Mouse (Mus musculus): Measurements from ENCODE around the gene Tubal3. TPM values are rescaled to one million over a fixed set of nuclear protein-coding genes. Genes with fewer than 3 reads are reported as not detected.
"Not testable (repeated sequence)": the region's sequence is repeated elsewhere in the genome, so short reads cannot be mapped to it uniquely, and the experiment has no call there.

Tubal3 gene
- polyA plus RNA-seq, 1 experiment = not detected

DNA sequence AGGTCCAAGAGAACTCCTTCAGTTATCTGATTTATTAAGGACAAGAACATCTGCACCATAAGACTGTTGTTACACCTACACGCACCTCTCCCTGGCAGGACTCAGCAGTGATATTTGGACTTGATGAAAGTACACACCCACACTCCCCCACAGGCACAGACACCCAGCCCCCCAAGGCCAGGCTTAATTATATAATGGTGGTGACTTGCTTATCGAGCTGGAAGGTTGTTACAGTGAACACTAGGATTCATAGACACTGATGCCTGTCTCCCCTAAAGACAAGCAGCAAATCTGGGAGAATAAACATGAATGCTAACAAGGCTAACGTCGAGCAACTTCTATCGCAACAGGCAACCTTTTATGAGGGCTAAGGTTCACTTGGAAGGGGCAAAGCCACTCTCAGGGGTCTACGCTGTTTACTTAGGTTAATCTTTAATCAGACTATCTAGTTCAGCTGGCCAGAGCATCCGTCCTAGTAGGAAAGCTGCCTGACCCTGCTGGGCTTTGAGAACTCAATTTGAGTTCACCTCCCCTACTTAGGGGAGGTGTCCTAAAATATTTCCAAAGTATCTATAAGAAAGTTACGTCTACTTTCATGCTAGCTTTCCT is 26.5 kb upstream of the Tubal3 start:
- peak overlapping the region; percentile 82 for H3K4me3 ChIP-seq (ENCODE audit: insufficient read depth, low read length)

DNA sequence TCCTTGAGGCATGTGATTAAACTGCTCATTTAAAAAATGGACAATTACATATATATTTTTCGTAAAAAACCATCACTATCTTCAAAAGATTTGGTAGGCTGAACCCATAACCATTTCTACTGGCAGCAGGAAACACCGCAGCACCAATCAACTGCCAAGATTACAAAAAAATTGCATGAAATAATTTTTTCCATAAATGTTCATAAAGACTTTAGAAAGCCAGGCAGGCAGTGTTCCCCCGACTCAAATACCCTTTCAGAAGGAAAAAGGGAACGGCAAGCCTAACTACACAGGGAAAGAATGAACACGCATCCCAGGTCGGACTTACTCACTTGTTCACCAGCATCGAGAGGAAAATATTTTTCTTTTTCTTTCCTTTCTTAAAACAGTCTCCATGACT is 25.5 kb upstream of the Tubal3 start:
- Histone ChIP-seq H3K4me3 (ENCODE audit: insufficient read depth, low read length) (peak overlapping the region; percentile 82), H3K4me1 (ENCODE audit: control insufficient read depth, insufficient read depth, low read length) (peaks cover 1% of the 10 kb centered on the region; the same call in 1 of the 2 replicates), H3K27ac (ENCODE audit: insufficient read depth, low read length) (no peak overlapping the region)
- TF ChIP-seq CTCF (IDR thresholded peaks at IDR 0.05; ENCODE audit: extremely low read depth, insufficient read depth, low read length) (no peak), POLR2A (IDR thresholded peaks at IDR 0.05; ENCODE audit: extremely low read depth, insufficient read depth, low read length) (no peak)

More for the DNA sequence above, 26.5 kb upstream of the Tubal3 start:
- Histone ChIP-seq H3K27ac (ENCODE audit: insufficient read depth, low read length) (no peak overlapping the region), H3K4me1 (ENCODE audit: control insufficient read depth, insufficient read depth, low read length) (peaks cover 1% of the 10 kb centered on the region; the same call in 1 of the 2 replicates)
- TF ChIP-seq CTCF (IDR thresholded peaks at IDR 0.05; ENCODE audit: extremely low read depth, insufficient read depth, low read length) (no peak), POLR2A (IDR thresholded peaks at IDR 0.05; ENCODE audit: extremely low read depth, insufficient read depth, low read length) (no peak)

DNA sequence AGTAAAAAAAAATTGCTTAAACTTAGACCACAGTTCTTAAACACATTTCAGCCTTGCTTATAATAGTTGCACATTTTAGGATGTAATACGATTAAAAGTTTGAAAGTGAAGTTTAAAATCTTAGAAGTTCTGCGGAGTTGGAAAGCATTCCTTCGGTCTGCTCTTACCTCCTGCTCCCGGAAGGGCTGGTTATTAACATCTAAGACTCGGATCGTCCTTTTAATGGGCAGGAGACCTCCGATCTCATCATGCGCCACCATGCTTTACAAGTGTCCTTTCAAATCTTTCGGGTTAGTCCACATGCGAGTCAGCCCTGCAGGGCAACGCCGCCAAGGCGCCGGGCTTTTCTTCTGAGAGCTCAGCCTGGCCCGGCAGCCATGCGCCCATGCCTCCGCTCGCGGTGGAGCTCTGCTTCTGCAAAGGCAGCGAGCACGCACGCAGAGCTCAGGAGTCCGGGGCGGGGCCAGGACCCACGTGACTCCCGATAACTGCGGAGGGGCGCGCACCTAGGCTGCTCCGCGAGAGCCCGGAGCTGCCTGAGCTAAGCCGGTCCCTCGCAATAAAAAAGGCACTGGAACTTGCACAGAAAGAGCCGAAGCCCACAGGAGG is 24.8 kb upstream of the Tubal3 start:
- TF ChIP-seq POLR2A (IDR thresholded peaks at IDR 0.05; ENCODE audit: extremely low read depth, insufficient read depth, low read length) = peak; percentile 93
- no peak for TF ChIP-seq CTCF (IDR thresholded peaks at IDR 0.05; ENCODE audit: extremely low read depth, insufficient read depth, low read length)
- H3K4me1 ChIP-seq (ENCODE audit: control insufficient read depth, insufficient read depth, low read length) = peaks cover 1% of the 10 kb centered on the region; the same call in 1 of the 2 replicates
- H3K27ac ChIP-seq (ENCODE audit: insufficient read depth, low read length) = peak overlapping the region; percentile 20; the same call in 1 of the 2 replicates
- peak overlapping the region; percentile 82 for H3K4me3 ChIP-seq (ENCODE audit: insufficient read depth, low read length)

DNA sequence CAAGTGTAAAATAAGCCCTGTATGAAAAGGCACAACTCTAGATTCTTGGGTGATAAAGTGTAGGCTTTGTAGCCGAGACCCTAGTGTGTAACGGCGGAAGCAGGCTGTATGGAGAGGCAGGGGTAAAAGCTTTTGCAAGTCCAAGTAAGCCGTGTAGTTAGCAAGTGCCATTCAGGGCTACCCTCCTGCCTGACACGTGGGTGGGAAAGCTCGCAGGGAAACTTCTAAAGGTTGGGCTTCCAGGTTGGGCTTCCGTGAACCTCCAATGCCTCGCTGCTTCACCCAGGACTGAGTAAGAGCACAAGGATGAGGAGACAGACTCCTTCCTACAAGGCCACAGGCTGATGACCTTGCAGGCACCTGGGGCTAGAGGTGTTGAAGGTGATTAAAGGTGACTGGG is 23.5 kb upstream of the Tubal3 start:
- H3K27ac ChIP-seq (ENCODE audit: insufficient read depth, low read length) = no peak overlapping the region
- TF ChIP-seq POLR2A (IDR thresholded peaks at IDR 0.05; ENCODE audit: extremely low read depth, insufficient read depth, low read length) = no peak
- no peaks in the 10 kb centered on the region; the same call in 1 of the 2 replicates for H3K4me1 ChIP-seq (ENCODE audit: control insufficient read depth, insufficient read depth, low read length)
- H3K4me3 ChIP-seq (ENCODE audit: insufficient read depth, low read length) = no peak overlapping the region

DNA sequence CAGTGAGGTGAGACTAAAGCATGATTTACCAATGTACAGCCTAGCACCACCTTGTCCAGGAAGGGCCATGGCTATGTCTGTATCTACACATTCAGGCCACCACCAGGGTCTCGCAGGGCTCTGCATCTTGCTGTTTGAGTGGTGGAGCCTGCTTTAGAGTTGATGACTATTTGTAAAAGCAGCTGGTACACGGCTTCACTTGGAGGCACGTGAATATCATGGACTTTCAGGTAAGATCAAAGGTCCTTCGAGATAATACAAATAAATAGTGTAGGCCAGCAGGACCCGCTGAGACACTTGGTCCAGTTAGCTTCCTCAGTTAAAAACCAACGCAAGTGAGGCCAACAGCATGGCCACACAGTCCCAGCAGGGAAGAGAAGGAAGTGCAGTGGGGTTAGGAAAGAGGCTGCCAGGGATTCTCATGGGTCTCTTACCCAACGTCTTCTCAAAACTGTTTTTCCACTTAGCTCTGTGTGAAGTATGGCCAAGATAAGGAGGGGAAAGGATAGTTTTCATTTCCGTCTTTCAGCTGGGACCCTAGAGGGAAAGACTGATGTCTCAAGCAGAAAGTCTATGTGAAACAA is 22.6 kb upstream of the Tubal3 start:
- no peaks in the 10 kb centered on the region; the same call in 1 of the 2 replicates for H3K4me1 ChIP-seq (ENCODE audit: control insufficient read depth, insufficient read depth, low read length)

DNA sequence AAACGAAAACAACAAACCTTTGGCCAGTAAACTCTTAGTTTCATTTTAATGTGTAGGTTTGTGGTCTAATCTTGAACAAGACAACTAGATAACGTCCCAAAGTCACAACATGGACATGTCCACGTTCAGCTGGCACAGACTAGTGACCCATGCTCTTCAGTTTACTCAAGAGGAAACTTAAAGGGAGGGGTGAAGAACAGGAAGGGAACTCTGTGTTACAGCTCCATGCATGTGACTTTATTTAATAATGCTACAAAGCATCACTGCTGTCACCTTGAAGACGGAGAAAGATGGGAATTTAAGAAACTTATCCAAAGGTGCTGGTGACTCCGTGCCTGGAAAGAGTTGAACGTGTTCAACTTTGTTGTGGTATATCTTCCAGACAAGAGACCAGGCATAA is 22.0 kb upstream of the Tubal3 start:
- no peaks in the 10 kb centered on the region; the same call in 1 of the 2 replicates for H3K4me1 ChIP-seq (ENCODE audit: control insufficient read depth, insufficient read depth, low read length)
- H3K4me3 ChIP-seq (ENCODE audit: insufficient read depth, low read length) = no peak overlapping the region
- TF ChIP-seq POLR2A (IDR thresholded peaks at IDR 0.05; ENCODE audit: extremely low read depth, insufficient read depth, low read length) (no peak), CTCF (IDR thresholded peaks at IDR 0.05; ENCODE audit: extremely low read depth, insufficient read depth, low read length) (no peak)
- H3K27ac ChIP-seq (ENCODE audit: insufficient read depth, low read length) = no peak overlapping the region

More for the DNA sequence above, 22.6 kb upstream of the Tubal3 start:
- Histone ChIP-seq H3K27ac (ENCODE audit: insufficient read depth, low read length) (no peak overlapping the region), H3K4me3 (ENCODE audit: insufficient read depth, low read length) (no peak overlapping the region)
- no peak for TF ChIP-seq POLR2A (IDR thresholded peaks at IDR 0.05; ENCODE audit: extremely low read depth, insufficient read depth, low read length)
- no peak for TF ChIP-seq CTCF (IDR thresholded peaks at IDR 0.05; ENCODE audit: extremely low read depth, insufficient read depth, low read length)

DNA sequence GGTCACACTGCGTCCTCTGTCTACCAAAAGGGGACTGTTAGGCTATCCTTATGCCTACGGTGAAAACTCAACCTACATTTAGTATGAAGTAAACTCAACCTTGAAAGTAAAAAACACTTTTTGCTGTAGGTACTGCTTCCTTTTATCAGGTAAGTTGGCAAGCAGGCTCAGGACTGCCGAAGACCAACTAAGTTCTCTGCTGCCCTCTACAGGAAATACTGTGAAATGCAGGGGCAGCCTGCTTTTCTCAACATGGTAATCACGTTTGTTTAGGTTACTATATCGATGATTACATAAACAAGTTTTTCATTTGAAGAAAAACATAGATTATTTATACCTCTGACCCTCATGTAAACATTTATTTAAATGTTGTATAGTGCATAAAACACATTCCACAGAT is 21.2 kb upstream of the Tubal3 start:
- H3K4me3 ChIP-seq (ENCODE audit: insufficient read depth, low read length) = no peak overlapping the region
- H3K4me1 ChIP-seq (ENCODE audit: control insufficient read depth, insufficient read depth, low read length) = no peaks in the 10 kb centered on the region; the same call in 1 of the 2 replicates
- TF ChIP-seq CTCF (IDR thresholded peaks at IDR 0.05; ENCODE audit: extremely low read depth, insufficient read depth, low read length) = peak; percentile 87
- no peak for TF ChIP-seq POLR2A (IDR thresholded peaks at IDR 0.05; ENCODE audit: extremely low read depth, insufficient read depth, low read length)
- H3K27ac ChIP-seq (ENCODE audit: insufficient read depth, low read length) = no peak overlapping the region; the same call in 1 of the 2 replicates

DNA sequence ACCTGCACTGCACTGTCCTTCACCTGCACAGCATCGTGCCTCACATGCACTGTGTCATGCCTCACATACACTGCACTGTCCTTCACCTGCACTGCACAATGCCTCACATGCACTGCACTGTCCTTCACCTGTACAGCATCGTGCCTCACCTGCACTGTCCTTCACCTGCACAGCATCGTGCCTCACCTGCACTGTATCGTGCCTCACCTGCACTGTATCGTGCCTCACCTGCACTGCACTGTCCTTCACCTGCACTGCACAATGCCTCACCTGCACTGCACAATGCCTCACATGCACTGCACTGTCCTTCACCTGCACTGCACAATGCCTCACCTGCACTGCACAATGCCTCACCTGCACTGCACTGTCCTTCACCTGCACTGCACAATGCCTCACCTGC is 19.9 kb upstream of the Tubal3 start:
- not testable (repeated sequence) for H3K4me1 ChIP-seq (ENCODE audit: control insufficient read depth, insufficient read depth, low read length); H3K27ac ChIP-seq (ENCODE audit: insufficient read depth, low read length)

DNA sequence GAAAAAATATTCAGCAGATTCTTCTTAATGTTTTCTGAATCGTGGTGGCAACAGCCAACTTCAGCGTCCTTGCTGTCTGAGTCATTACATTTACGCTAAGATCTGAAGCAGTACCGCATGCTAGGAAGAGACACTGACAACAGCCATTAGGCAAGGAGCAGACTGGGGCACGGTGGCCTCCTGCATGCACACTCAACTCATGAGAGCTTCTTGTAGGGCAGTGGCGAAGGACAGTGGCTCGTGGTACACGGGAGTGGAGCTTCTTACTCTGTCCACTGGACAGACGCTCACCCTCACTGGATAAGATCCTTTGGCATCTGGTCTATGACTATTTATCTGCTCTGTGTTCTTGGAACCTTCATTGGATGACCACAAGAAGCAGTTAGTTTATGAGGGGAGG is 18.8 kb upstream of the Tubal3 start:
- no peaks in the 10 kb centered on the region for H3K4me1 ChIP-seq (ENCODE audit: control insufficient read depth, insufficient read depth, low read length)
- H3K4me3 ChIP-seq (ENCODE audit: insufficient read depth, low read length) = no peak overlapping the region
- no peak overlapping the region for H3K27ac ChIP-seq (ENCODE audit: insufficient read depth, low read length)
- TF ChIP-seq CTCF (IDR thresholded peaks at IDR 0.05; ENCODE audit: extremely low read depth, insufficient read depth, low read length) (no peak), POLR2A (IDR thresholded peaks at IDR 0.05; ENCODE audit: extremely low read depth, insufficient read depth, low read length) (no peak)

More for the DNA sequence above, 19.9 kb upstream of the Tubal3 start:
- H3K4me3 ChIP-seq (ENCODE audit: insufficient read depth, low read length) = not testable (repeated sequence)

DNA sequence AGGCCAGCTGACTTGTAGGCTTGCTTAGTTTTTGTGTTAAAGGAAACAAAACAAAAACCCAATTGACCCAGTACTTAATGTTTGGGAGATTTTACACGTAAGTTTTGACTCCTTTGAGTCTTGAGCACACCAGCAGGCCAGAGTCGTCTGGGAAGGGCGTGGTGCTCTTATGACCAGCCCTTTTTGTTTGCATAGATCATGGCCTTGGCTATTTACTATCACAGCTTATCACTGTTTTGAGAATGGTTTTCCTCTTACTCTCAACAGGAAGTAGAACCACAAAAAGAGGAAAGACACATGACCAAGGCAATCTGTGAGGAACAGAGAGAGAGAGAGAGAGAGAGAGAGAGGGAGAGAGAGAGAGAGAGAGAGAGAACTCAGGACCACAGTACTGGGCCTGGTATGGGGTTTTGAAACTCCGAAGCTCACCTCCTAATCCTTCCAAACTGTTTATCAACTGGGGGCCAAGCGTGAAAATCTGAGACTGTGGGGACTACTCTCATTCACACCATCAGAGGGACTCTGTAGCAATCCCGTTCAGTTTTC is 10.8 kb upstream of the Tubal3 start:
- TF ChIP-seq POLR2A (IDR thresholded peaks at IDR 0.05; ENCODE audit: extremely low read depth, insufficient read depth, low read length) = no peak
- TF ChIP-seq CTCF (IDR thresholded peaks at IDR 0.05; ENCODE audit: extremely low read depth, insufficient read depth, low read length) = no peak
- Histone ChIP-seq H3K27ac (ENCODE audit: insufficient read depth, low read length) (no peak overlapping the region), H3K4me3 (ENCODE audit: insufficient read depth, low read length) (no peak overlapping the region), H3K4me1 (ENCODE audit: control insufficient read depth, insufficient read depth, low read length) (no peaks in the 10 kb centered on the region)

Data from cortical plate, adult 2 months (tissue).